Mouse (Mus musculus) testis, adult 2 months (tissue): ENCODE results near the gene Slc7a6os.
A peak's percentile ranks its signal among the peaks of the same experiment; 100 is the strongest.

Experiments
- CTCF ChIP-seq: fragments of 200-500 bp; IDR thresholded peaks from 2 replicates; pipeline ENCODE4 v1.5.1; 2012; ENCODE audit warnings: low read depth, mild to moderate bottlenecking, inconsistent platforms, low read length, moderate library complexity; ENCODE audit not compliant: control insufficient read depth, insufficient read depth, insufficient replicate concordance
- POLR2A ChIP-seq: fragments of 200-500 bp; IDR thresholded peaks from 2 replicates; pipeline ENCODE4 v1.6.1; 2012; ENCODE audit warnings: low read depth, mild to moderate bottlenecking, inconsistent platforms, low read length, moderate library complexity; ENCODE audit not compliant: control insufficient read depth

GRCm38 (mm10) chr8:106226589-106226988, 15.9 kb upstream of the Slc7a6os start:
- TF ChIP-seq CTCF = peak; percentile 4; the same call in 1 of the 2 replicates
- no peak for TF ChIP-seq POLR2A
